Mouse (Mus musculus) 3T3-L1 (cell line): ENCODE results near the gene Rasgef1b.

ENCODE experiments used
- DNase-seq: peaks from one replicate; pipeline ENCODE4 v3.0.0-alpha.2; 2015; ENCODE audit warnings: low read depth, low spot score

The Rasgef1b gene

GRCm38 (mm10) chr5:99261121-99261724, 467.6 kb downstream of the Rasgef1b start:
- DNase-seq = no peak

- DNase-seq = no peak
Observed at GRCm38 (mm10) chr5:99258003-99258500, 470.8 kb downstream of the Rasgef1b start.

DNA sequence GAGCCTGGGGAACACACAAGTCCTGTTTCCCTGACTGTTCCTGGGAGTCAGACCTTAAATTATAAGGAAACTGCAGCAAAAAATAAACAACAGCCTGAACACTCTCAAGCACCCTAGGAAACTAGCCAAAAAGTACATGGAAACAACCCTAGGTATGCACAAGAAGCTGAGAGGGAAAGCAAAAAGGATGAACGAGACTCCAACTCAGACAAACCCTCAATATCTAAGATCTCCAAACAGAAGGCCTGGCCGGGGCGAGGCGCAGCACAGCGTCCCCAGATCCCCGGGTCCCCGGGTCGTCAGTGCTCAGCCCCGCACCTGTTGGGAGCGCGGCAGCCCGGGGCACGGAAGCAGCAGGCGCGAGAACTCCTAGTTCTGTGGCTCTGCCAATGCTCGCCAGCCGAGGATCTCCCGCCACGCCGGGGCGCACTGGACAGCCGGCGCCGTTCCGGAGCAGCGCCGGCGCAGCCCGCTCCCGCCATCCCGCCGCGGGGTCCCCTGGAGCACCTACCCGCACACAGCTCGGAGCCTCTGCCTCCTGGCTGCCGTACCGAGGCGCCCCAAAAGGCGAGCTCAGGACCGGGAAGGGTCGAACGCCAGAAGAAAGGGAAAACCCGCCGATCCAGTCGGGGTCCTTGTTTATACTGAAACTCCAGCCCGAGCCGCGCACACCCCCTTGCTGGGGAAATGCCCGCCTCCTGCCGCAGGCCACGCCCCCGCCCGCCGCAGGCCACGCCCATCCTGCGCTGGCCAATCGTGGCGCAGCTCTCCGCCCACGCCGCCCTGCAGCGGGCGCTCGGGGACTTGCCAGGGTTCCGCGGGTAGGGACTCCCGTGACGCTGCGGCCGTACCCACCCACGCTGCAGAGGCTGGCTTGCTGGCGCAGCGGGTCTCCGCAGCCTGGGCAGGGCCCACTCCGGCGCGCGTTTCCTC, 476.4 kb downstream of the Rasgef1b start:
- peak; percentile 73 for DNase-seq

DNA sequence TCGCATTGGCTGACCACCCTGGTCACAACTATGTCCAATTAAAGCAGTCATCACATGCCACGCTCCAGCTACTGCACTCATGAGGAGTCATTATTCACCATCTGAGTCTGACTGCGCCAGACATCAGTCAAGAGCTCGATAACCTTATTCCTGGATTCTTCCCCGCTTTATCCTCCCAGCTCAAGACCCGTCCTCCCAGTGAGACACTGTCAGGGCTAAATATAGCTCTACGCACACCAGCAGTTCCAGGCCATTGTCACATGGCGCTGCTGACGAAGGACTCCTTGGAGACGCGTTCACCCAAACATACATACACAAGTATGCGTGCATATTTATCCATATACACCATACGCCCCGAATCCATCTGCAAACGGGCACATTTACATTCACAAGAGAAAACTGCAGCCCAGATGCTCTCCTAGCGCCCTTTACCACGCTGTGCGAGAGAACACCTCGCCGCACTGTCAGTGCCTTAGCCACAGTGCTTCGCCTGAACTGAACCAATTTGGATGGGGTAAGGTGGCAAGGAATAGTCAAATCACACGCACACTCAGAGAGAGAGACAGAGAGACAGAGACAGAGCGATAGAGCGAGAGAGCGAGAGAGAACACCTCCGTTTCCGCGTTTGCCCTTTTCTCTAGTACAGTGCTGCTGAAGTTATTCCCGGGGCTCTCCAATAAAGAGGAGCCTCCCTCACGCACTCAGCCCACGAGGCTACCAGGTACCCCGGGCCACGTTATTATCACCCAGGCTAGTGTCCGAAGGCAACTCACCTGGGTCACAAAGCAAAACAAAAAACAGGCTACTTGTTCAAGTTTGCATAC, 477.3 kb downstream of the Rasgef1b start:
- no peak for DNase-seq

DNA sequence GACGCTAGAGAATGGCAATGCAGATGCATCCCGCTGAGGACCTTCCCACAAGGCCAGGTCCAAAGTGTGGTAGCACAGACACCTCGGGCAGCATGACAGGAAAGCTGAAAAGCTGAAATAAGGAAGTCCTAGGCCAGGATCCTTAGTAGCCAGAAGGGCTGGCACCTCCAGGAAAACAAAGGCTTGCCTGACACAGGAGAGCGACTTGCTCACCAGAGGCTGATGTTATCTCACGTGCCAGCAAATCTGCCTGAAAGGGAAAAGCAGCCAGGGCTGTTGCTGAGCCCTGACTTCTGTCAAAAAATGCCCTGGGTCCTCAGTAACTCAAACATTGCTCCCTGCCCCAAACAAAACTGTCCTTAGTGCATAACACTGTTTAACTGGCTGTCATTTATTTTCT, 478.0 kb downstream of the Rasgef1b start:
- DNase-seq = no peak

DNA sequence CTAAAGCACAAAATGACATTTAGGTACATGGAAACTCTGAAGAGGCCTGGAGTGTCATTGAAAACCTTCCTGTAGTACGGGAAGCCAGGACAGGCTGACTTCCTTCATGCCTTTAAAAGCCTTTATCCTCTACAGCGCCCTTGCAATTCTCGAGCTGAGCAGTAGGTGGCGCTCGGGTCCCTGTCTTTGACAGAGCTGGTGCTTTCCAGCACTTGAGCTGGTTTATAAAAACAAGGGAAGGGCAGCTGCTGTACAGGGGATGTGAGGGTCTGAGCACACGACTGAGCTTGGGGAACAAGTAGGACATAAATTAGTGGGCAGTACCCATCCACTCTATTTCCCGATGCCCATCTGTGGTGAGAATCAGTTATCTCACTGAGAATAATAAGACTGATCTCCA, 480.4 kb downstream of the Rasgef1b start:
- DNase-seq = peak; percentile 93

GRCm38 (mm10) chr5:99247915-99248314, 480.9 kb downstream of the Rasgef1b start:
- DNase-seq = peak; percentile 24

- no peak for DNase-seq
Observed at GRCm38 (mm10) chr5:99247441-99247840, 481.4 kb downstream of the Rasgef1b start.

DNA sequence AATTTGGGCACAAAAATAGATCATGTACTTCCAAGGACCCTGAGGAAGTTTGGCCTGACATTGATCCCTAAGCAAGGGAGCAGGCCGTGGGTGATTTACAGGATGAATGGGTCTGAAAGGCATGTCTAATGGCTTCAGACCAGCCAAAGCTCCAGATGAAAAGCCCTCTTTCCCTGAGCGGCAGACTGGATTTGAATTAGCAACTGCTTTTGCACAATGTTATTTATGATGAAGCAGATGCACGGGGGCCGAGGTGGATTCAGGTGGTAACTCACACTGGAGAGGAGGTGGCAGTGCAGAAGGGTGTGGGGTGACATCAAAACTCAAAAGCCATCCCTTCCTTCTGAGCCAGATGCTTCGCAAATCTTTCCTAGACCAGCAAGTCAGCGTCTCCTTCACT, 481.9 kb downstream of the Rasgef1b start:
- DNase-seq = no peak

DNA sequence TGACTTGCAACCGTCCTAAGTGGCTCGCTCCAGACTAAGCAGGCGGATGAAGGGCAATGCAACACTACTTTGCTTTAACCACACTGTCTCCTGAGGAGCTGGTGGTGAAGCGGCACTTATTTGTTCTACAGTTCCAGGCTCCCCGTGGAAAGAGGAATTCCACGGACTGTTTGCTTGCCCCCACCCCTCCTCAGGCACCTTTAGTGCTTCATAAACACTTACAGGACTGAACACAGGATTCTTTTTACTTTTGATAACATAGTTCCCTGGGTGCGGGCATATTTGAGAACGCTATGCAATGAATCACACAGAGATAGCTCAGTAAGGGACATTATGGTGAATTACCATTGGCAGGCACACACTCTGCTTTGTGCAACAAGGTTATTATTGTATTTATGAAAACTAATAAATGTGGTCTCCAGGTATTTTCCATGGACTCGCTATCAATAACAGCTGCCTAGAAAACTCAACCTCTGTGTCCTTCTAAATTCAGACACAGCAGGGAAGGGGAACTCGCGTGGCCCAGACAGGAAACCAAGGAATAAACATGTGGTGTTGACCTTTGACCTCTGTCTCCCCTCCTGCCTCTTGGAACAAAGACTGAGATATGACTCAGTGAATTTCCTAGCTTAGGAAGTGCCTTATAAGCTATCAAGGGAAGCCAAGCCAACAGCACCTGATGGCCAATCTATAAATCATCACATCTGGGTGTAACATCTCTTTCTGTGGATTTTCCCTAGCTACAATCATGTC, 486.7 kb downstream of the Rasgef1b start:
- DNase-seq = peak; percentile 43

DNA sequence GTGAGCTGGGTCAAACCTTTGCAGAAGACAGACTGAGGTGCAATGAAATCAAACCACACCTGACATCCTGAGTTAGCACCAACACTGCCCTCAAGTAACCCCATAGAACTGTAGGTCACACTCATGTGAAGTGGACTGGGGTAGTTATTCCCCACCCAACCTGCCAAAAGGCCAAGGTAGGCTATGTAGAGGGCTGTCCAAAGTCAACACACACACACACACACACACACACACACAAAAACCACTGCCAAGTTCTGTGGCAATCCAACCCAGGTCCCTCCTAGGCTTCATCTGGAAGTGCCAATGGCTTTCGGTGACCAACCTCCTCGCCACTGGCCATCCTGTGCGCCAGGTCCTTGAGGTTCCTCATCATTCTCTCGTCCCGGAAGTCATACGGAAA, 488.4 kb downstream of the Rasgef1b start:
- no peak for DNase-seq

DNA sequence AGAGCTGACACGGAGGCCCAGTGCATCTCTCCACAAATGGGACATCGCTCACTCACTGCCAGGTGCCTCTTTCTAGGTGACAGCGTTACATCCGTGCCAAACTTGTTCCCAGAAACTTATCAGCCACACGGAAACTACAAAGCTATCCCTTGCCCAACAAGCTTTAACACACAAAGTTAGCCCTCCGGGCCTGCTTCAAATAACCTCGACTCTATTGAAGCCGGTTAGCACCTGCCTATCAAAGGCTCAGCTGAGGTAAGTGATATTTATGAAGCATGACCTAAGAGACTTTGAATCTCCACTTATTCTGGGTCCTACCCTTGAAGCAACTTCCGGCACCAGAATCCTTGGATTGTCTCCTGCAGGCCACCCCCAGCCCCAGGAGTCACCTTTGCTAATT, 489.2 kb downstream of the Rasgef1b start:
- DNase-seq = no peak

- no peak for DNase-seq
Observed at GRCm38 (mm10) chr5:99238150-99238549, 490.7 kb downstream of the Rasgef1b start.

GRCm38 (mm10) chr5:99236888-99237752, 491.7 kb downstream of the Rasgef1b start:
- no peak for DNase-seq

DNA sequence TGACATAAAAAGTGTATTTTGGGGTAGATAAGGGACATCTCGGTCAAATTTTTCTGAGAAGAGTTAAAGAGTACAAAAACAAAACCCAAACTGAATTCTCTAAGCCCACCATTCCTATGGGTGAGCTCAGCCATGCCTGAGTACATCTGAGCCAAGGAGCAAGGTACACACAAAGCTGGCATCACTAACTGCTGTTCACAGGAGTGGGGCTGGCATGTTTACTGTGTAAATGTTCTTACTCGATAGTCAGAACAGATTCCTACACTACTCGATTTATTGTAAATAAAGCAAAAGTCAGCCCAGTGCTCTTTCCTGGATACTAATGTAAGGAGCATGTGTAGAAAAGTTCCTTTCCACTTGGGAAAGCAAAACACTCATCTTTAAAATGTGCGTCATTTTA, 492.4 kb downstream of the Rasgef1b start:
- DNase-seq = no peak

DNA sequence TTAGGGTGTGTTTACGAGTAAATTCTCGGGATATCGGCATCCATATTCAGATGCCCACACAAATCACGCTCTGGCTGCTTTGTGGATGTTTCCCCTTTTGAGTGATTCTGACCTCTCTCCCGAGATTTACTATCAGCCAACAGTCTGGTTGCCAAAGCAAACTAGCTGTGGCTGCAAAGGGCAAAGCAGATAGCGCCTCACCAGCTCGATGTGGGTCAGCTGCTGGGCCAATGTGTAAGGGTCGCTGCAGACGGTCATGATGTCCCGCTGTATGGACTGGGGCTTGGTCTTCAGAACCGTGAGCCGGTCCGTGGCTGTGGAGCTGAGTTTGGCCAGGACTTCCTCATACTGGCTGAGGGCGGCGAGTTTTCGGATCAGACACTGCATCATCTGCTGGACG, 494.6 kb downstream of the Rasgef1b start:
- no peak for DNase-seq

GRCm38 (mm10) chr5:99233176-99233575, 495.7 kb downstream of the Rasgef1b start:
- no peak for DNase-seq

- no peak for DNase-seq
Observed at GRCm38 (mm10) chr5:99232410-99232809, 496.5 kb downstream of the Rasgef1b start.

DNA sequence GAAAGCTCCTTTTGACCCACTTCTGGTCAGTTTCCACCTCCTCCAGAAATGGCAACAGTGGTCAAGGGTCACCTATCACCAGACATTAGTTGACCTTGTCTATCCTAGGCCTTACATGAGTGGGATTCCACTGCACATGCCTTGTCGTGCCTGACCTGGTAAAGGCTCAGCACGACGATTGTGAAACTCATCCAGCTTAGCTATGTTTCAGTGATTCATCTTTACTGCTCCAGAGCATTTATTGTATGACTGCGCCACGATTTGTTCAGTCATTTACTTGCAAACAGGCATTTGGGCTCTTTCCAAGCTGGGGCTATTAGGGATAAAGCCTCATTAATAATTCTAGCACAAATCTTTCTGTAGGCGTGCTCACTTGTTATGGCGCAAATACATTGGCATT, 498.4 kb downstream of the Rasgef1b start:
- DNase-seq = no peak

DNA sequence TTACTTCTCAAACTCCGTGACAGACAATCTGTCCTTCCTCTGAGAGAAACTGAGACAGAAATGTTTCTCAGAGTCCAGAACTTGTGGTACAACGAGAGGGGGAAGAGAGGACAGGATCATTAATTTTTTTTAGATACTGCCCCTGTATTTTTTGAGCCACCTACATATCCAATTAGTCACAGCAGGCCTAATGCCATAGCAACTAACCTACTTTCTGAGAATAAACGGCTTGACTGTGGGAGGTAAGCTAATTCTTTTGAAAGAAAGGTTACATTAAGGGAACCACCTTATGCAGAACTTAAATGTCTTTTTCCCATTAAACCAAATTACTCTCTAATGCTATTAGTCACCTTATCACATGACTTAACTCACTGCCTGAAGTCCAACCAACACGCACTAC, 501.5 kb downstream of the Rasgef1b start:
- no peak for DNase-seq
